Mouse (Mus musculus): ENCODE measurements around the gene Retsat.

Retsat gene

DNA sequence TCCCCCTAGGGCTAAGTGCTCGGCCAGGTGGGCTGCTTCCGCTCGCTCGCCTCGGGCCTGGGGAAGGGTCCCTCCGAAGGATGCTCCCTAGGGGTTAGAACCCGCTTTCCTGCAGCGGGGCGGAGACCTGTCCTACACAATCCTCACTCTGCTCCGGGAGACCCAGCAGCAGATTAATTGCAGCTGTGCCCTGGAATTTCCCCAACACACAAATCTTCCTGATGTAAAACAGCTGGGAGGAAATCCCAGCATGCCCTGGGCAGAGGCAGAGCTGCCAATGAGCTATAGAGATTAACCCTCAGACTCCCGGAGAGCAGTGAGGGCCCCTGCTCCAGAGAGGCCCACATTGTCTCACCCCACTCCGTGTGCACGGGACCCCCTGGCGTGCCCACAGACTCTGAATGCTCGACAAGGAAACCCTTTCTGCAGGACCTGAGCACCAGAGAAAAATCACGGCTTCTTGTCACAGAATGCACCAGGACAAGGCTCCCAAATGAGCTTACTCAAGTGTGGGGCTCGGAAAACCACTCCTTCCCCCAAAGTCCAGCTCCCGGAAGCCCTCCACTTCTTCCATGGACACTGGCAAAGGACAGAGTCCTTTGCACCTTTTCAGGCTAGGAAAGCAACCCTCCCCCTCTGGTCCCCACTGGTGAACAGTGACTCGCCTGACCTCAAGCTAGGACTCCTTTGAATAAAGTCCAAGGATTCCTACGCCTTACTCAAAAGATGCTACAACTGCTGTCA, 57.2 kb downstream of the Retsat start:
- DNase-seq (ENCODE audit: low read depth, low spot score), result no peak
- Histone ChIP-seq H3K27me3 (ENCODE audit: control insufficient read depth, insufficient read depth, low read length, poor library complexity, severe bottlenecking) (no peaks in the 10 kb centered on the region), H3K36me3 (ENCODE audit: control insufficient read depth, insufficient read depth, low read length, poor library complexity, severe bottlenecking) (no peaks in the 10 kb centered on the region)

DNA sequence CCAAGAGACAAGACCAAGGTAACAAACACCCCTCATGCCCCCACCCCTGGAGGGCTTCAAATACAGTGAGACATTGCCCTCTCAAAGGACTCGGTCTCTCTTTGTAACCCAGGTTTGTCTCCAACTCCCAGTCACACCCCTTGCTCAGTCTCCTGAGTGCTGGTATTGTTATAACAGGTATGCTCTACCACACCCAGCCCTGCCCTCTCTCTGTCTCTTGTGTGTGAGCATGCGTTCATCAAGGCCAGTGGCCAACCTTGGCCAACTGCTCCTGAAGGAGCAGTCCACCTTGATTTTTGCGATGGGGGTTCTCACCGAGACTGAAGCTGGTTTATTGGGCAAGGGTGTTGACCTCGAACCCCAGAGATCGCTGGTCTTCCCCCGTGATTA, 57.8 kb downstream of the Retsat start:
- no peak for DNase-seq (ENCODE audit: low read depth, low spot score)

DNA sequence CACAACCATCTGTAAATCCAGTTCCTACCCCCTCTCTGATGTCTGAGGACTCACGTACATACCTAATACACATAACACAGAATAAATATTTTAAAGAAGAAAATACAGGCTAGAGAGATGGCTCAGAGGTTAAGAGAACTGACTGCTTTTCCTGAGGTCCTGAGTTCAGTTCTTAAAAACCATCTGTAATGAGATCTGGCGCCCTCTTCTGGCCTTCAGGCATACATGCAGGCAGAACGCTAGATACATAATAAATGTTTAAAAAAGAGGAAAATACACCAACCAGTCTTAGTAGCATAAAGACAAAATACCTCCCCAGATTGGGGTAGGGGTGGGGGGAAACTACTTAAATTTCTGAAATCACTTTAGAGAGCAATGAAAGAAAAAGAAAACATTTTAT, 59.7 kb downstream of the Retsat start:
- peak; percentile 61 for DNase-seq (ENCODE audit: low read depth, low spot score)
- H3K36me3 ChIP-seq (ENCODE audit: control insufficient read depth, insufficient read depth, low read length, poor library complexity, severe bottlenecking), result no peaks in the 10 kb centered on the region
- H3K27me3 ChIP-seq (ENCODE audit: control insufficient read depth, insufficient read depth, low read length, poor library complexity, severe bottlenecking), result no peaks in the 10 kb centered on the region

More for the DNA sequence above, 57.8 kb downstream of the Retsat start:
- Histone ChIP-seq H3K27me3 (ENCODE audit: control insufficient read depth, insufficient read depth, low read length, poor library complexity, severe bottlenecking) (no peaks in the 10 kb centered on the region), H3K36me3 (ENCODE audit: control insufficient read depth, insufficient read depth, low read length, poor library complexity, severe bottlenecking) (no peaks in the 10 kb centered on the region)
